Mouse (Mus musculus): Measurements from ENCODE around the gene 4931406P16Rik. TPM values are rescaled to one million over a fixed set of nuclear protein-coding genes. Genes with fewer than 3 reads are reported as not detected.

4931406P16Rik gene
- polyA plus RNA-seq, 1 experiment from 2014 or later, result 37.2 TPM

DNA sequence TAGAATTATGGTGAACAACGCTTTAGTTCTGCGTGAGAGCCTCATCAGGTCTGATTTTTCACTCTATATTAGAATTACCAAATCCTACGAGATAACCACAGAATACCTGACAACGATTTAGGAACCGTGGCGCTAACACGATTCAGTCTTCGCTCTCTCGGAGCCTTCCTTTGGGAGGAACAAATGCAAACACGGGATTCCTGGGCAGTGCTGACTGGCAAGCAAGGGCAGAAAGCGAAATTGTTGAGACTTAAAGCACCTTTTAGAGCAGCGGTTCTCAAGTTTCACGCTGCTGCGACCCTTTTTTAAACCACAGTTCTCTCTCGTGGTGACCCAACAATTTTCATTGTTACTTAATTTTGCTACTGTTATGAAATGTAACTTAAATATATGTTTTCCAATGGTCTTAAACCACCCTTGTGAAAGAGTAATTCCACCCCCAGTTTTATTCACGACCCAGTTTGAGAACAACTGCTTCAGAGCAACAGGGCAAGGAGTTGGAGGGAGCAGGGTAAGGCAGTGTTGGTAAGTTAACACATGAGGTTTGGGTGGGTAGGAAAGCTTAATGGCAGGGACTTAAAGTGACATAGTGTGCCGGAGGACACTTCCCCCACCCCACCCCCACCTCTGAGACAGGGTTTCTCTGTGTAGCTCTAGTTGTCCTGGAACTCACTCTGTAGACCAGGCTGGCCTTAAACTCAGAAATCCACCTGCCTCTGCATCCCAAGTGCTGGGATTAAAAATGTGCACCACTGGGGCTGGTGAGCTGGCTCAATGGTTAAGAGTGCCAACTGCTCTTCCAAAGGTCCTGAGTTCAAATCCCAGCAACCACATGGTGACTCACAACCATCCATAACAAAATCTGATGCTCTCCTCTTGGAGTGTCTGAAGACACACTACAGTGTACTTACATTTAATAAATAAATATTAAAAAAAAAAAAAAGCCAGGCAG, 78.5 kb downstream of the 4931406P16Rik start:
- Histone ChIP-seq H3K9me3 (no peaks in the 10 kb centered on the region), H3K36me3 (peaks cover 37% of the 10 kb centered on the region), H3K27me3 (replicated peaks) (no peaks in the 10 kb centered on the region), H3K4me2 (replicated peaks) (peak overlapping the region; percentile 65), H3K9ac (peak overlapping the region; percentile 36), H3K4me1 (peaks cover 18% of the 10 kb centered on the region; the same call in 1 of the 2 replicates), H3K27ac (peak overlapping the region; percentile 42; the same call in 1 of the 2 replicates), H3K4me3 (peak overlapping the region; percentile 39)
- 2% methylated on average over 17 of the region's 17 CpGs for WGBS
- ATAC-seq (ENCODE audit: low FRiP score, low read depth), result peak; percentile 1; the same call in 1 of the 2 replicates

DNA sequence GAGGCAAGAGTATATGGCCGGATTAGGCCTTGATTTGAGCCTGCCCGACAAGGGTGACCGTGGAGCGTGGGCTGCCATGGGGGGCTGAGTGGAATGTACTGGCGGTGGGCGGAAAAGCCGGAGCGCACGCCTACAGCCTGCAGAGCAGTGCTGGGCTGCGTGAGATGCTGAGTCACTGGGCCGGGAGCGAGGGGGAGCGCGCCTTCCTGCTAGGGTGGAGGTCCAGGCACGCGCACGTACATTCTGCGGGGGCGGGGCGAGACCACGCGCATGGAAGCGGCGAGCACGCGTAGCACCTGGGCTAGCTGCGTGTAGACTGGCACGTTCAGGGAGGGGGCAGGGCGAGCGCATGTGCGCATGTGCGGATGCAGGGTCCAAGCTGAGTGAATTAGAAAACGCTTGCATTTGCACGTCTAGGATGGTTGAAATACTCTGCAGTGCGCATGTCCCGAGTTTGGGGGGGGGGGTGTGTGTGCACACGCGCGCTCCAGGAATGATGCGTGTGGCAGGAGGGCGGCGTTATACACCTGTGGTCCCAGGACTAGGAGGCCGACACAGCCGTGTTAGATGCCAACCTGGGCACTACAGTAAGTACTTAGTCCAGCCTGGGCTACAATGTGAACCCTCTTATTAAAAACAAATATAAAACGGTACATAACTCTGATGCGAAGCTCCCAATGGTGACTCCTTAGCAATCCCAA, 79.3 kb downstream of the 4931406P16Rik start:
- peak overlapping the region; percentile 65 for H3K4me2 ChIP-seq (replicated peaks)
- H3K27ac ChIP-seq, result peak overlapping the region; percentile 50; the same call in 1 of the 2 replicates
- peaks cover 22% of the 10 kb centered on the region for H3K4me1 ChIP-seq
- no peaks in the 10 kb centered on the region for H3K9me3 ChIP-seq
- H3K36me3 ChIP-seq, result peaks cover 28% of the 10 kb centered on the region
- no peaks in the 10 kb centered on the region for H3K27me3 ChIP-seq (replicated peaks)
- ATAC-seq (ENCODE audit: low FRiP score, low read depth), result peak; percentile 93
- WGBS, result under 1% methylated on average over 46 of the region's 46 CpGs
- H3K4me3 ChIP-seq, result peak overlapping the region; percentile 39
- peak overlapping the region; percentile 48 for H3K9ac ChIP-seq

DNA sequence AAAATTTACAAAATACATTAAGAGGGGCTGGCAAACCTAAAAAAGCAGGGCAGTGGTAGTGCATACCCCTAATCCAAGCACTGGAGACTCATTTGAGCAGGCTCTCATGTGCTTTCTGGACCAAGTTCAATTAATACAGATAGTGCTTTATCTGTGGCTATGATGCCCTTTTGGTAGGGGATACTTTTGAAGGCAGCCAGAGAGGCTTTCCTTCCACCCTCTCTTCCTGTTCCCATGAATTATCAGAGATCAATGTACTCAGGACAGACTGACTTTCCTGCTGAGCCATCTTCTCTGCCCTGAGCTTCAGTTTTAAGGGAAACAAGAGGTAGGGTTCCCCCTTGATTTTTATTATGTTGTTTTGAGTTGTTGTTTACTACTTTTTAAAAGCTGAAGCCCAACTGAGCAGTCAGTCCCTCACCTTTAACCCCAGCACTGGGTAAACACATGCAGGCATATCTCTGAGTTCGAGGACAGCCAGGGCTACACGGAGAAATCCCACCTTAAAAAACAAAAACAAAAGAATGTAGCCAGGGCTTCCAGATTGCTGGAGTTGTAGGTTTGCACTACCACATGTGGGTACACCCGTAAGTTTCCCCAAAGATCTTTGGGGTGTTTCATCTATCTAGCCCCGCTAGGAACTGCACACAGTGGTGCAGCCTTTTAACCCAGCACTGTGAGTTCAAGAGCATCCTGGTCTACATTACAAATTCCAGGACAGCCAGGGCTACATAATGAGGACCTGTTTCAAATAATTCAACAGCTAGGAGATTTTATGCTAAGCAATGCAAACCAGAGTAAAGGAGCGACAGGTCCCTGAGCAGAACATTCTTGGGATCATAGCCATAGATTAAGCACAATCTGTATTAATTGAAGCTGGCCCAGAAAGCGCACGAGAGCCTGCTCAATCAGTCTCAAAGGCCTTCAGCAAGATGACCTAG, 80.3 kb downstream of the 4931406P16Rik start:
- Histone ChIP-seq H3K9me3 (no peaks in the 10 kb centered on the region), H3K9ac (no peak overlapping the region; the same call in 1 of the 2 replicates), H3K4me3 (0 out of 2 replicates have a peak overlapping the region, but pooled peaks have one; percentile 39), H3K36me3 (peaks cover 19% of the 10 kb centered on the region), H3K27ac (peak overlapping the region; percentile 50; the same call in 1 of the 2 replicates), H3K4me2 (replicated peaks) (peak overlapping the region; percentile 65), H3K4me1 (peaks cover 28% of the 10 kb centered on the region), H3K27me3 (replicated peaks) (no peaks in the 10 kb centered on the region)
- WGBS, result 45% methylated on average over 7 of the region's 7 CpGs
- no peak; the same call in 1 of the 2 replicates for ATAC-seq (ENCODE audit: low FRiP score, low read depth)

DNA sequence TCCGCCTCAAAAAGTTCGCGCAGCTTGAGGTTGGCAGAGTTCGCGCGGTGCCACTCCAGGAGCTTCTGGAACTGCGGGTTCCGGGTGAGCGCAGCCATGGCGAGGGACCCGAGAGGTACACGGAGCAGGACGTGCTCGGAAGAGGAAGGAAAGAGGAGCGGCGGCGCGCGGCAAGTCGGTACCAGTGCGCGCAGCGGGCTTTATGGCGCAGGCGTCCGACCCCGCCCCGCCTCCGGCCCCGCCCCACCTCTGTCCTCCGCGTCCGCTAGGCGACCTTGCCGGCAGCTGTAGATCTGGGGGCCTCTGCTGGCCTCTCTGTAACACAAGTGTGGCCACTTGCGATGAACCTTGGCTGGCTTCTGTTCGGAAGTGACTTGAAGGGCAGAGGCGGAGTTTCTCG, 83.2 kb downstream of the 4931406P16Rik start, which contains the start of gene Gpi1:
Gpi1 (minus strand) TSS at position 221 of the 400 bp plus-strand sequence.
- peak within 1 kb of the TSS; percentile 68 for H3K4me3 ChIP-seq
- H3K4me1 ChIP-seq, result peaks cover 33% of the 10 kb centered on the region
- H3K36me3 ChIP-seq, result peaks cover 20% of the 10 kb centered on the region
- peak within 1 kb of the TSS; percentile 72 for H3K9ac ChIP-seq
- H3K27ac ChIP-seq, result peak within 1 kb of the TSS; percentile 12; the same call in 1 of the 2 replicates
- no peaks in the 10 kb centered on the region for H3K27me3 ChIP-seq (replicated peaks)
- under 1% methylated on average over 39 of the region's 39 CpGs for WGBS
- peak; percentile 39 for ATAC-seq (ENCODE audit: low FRiP score, low read depth)
- H3K4me2 ChIP-seq (replicated peaks), result peak within 1 kb of the TSS; percentile 81
- no peaks in the 10 kb centered on the region for H3K9me3 ChIP-seq

DNA sequence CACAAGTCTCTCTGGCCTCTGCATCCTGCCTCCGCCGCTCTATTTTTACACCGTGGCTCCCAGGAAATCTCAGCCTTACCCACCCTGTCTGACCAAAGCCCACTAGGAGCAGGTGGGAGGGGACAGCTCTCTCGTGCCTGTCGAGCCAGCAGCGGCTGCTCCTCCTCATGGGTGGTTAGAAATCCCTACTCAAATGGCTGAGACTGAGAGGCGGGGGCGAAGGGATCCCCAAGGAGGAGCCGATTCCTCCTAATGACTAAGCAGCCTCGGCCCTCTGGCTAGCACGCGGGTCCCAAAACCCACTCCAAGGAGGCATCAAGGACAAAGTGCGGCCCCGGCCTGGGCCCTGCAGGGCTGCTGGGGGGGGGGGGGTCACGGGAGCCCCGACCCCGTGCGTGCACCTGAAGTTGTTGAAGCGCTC, 83.7 kb downstream of the 4931406P16Rik start:
- H3K4me2 ChIP-seq (replicated peaks), result peak overlapping the region; percentile 81
- H3K9me3 ChIP-seq, result no peaks in the 10 kb centered on the region
- peak; percentile 7 for ATAC-seq (ENCODE audit: low FRiP score, low read depth)
- H3K36me3 ChIP-seq, result peaks cover 24% of the 10 kb centered on the region
- H3K27ac ChIP-seq, result peak overlapping the region; percentile 12; the same call in 1 of the 2 replicates
- peaks cover 30% of the 10 kb centered on the region for H3K4me1 ChIP-seq
- peak overlapping the region; percentile 68 for H3K4me3 ChIP-seq
- H3K27me3 ChIP-seq (replicated peaks), result no peaks in the 10 kb centered on the region
- H3K9ac ChIP-seq, result peak overlapping the region; percentile 72
- 0% methylated on average over 19 of the region's 19 CpGs for WGBS

DNA sequence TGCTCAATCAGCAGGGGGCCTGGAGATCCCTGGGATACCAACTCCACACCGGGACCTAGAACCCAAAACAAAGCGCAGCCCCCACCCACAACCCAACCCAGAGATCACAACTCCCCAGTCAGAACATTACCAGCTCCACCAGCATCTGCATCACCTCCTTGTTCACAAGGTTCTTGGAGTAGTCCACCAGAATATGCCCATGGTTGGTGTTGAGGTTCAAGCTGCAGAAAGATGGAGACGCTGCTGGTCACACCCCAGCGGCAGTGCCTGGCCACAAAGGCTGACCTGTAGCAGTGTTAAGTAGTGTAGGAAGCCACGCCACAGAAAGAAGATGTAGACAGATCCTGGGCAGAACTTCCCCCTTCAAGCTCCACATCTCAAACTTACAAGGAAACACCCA, 84.2 kb downstream of the 4931406P16Rik start:
- Histone ChIP-seq H3K27me3 (replicated peaks) (no peaks in the 10 kb centered on the region), H3K4me3 (peak overlapping the region; percentile 68), H3K36me3 (peaks cover 27% of the 10 kb centered on the region), H3K27ac (no peak overlapping the region), H3K9ac (peak overlapping the region; percentile 72), H3K9me3 (no peaks in the 10 kb centered on the region), H3K4me1 (peaks cover 30% of the 10 kb centered on the region), H3K4me2 (replicated peaks) (peak overlapping the region; percentile 81)
- no peak for ATAC-seq (ENCODE audit: low FRiP score, low read depth)
- 19% methylated on average over 5 of the region's 5 CpGs for WGBS

DNA sequence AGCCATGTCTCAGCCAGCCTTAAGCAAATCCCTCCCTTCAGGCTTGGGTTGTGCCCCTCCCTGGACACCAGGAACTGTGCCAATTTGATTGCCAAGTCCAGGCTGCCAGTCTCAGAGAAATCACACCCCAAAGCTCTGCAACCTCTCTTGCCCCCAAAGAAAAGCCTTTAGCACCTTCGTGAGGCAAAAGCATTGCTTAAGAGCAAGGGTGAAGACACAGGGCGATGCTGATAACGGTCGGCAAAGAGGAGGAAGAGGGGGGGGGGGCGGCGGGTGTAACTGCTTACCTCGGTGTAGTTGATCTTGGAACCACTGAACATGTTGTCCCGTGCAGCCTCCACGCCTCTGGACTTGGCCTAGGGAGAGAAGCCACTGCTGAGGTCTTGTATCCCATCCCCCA, 84.7 kb downstream of the 4931406P16Rik start:
- Histone ChIP-seq H3K4me1 (peaks cover 27% of the 10 kb centered on the region), H3K9ac (peak overlapping the region; percentile 72; the same call in 1 of the 2 replicates), H3K9me3 (no peaks in the 10 kb centered on the region), H3K36me3 (peaks cover 32% of the 10 kb centered on the region), H3K4me3 (peak overlapping the region; percentile 68), H3K27me3 (replicated peaks) (no peaks in the 10 kb centered on the region), H3K4me2 (replicated peaks) (peak overlapping the region; percentile 81), H3K27ac (no peak overlapping the region)
- WGBS, result 68% methylated on average over 9 of the region's 9 CpGs
- ATAC-seq (ENCODE audit: low FRiP score, low read depth), result no peak

GRCm38 (mm10) chr7:34226846-34227245, 86.5 kb downstream of the 4931406P16Rik start:
- H3K36me3 ChIP-seq, result peaks cover 45% of the 10 kb centered on the region

GRCm38 (mm10) chr7:34226086-34226485, 87.3 kb downstream of the 4931406P16Rik start:
- Histone ChIP-seq H3K4me2 (replicated peaks) (no peak overlapping the region), H3K9me3 (no peaks in the 10 kb centered on the region), H3K9ac (no peak overlapping the region), H3K4me1 (peaks cover 21% of the 10 kb centered on the region), H3K36me3 (peaks cover 46% of the 10 kb centered on the region), H3K27me3 (replicated peaks) (no peaks in the 10 kb centered on the region), H3K27ac (no peak overlapping the region), H3K4me3 (no peak overlapping the region)
- ATAC-seq (ENCODE audit: low FRiP score, low read depth), result no peak
- WGBS, result 88% methylated on average over 8 of the region's 8 CpGs

More at GRCm38 (mm10) chr7:34226846-34227245, 86.5 kb downstream of the 4931406P16Rik start:
- H3K4me2 ChIP-seq (replicated peaks), result no peak overlapping the region
- no peak overlapping the region for H3K27ac ChIP-seq
- no peaks in the 10 kb centered on the region for H3K27me3 ChIP-seq (replicated peaks)
- no peak overlapping the region for H3K9ac ChIP-seq
- no peak overlapping the region for H3K4me3 ChIP-seq
- 90% methylated on average over 12 of the region's 12 CpGs for WGBS
- peaks cover 21% of the 10 kb centered on the region for H3K4me1 ChIP-seq
- no peak for ATAC-seq (ENCODE audit: low FRiP score, low read depth)
- no peaks in the 10 kb centered on the region for H3K9me3 ChIP-seq

DNA sequence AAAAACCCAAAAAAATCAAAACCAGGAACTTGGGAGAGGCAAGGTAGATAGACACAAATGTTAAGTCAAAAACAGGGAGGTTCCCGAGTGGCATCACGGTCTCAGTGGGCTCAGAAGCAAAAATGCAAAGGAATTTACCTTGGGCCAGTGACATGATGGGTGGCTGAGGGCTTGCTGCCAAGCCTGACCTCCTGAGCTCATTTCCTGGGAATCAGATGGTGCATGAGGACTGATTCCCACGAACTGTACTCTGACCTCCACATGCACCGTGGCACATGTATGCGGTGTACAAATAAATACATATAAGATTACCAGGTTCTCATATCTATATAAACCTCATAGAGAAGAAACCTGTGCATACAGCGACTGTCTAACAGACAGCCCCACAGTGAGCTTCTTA, 89.0 kb downstream of the 4931406P16Rik start:
- ATAC-seq (ENCODE audit: low FRiP score, low read depth), result no peak
- H3K4me1 ChIP-seq, result peaks cover 15% of the 10 kb centered on the region
- 97% methylated on average over 6 of the region's 6 CpGs for WGBS
- H3K27me3 ChIP-seq (replicated peaks), result no peaks in the 10 kb centered on the region
- H3K36me3 ChIP-seq, result peaks cover 63% of the 10 kb centered on the region
- H3K9me3 ChIP-seq, result no peaks in the 10 kb centered on the region
- H3K9ac ChIP-seq, result no peak overlapping the region
- H3K4me2 ChIP-seq (replicated peaks), result no peak overlapping the region
- H3K4me3 ChIP-seq, result no peak overlapping the region
- H3K27ac ChIP-seq, result no peak overlapping the region

DNA sequence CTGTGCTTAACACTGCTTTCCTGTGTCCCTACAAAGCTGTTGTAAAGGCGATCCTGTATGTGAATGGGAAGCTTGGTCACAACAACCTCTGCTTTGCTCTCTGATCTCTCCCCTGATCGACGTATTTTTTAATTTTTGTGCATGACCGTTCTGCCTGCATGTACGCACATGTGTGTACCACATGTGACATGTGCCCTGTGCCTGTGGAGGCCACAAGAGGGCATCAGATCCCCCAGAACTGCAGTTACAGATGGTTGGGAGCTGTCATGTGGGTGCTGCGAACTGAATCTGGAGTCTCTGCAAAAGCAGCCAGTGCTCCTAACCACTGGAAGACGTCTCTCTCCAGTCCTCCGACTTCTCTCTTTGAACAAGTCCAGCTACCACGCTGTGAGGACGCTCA, 91.0 kb downstream of the 4931406P16Rik start:
- no peak for ATAC-seq (ENCODE audit: low FRiP score, low read depth)
- H3K4me3 ChIP-seq, result no peak overlapping the region
- no peak overlapping the region for H3K9ac ChIP-seq
- H3K36me3 ChIP-seq, result peaks cover 82% of the 10 kb centered on the region
- no peaks in the 10 kb centered on the region for H3K27me3 ChIP-seq (replicated peaks)
- no peak overlapping the region for H3K4me2 ChIP-seq (replicated peaks)
- H3K9me3 ChIP-seq, result no peaks in the 10 kb centered on the region
- WGBS, result 96% methylated on average over 10 of the region's 10 CpGs
- H3K4me1 ChIP-seq, result no peaks in the 10 kb centered on the region
- H3K27ac ChIP-seq, result no peak overlapping the region

Measured in neural tube, embryonic 12.5 days (tissue).